Mouse (Mus musculus) midbrain, postnatal 0 days (tissue): ENCODE measurements around the gene Slc50a1. TPM values are rescaled to one million over a fixed set of nuclear protein-coding genes. Genes with fewer than 3 reads are reported as not detected.

ENCODE experiments used
- ATAC-seq: fragments of 200-750 bp; cut with Nextera tagmentation; 2 replicates; pipeline ENCODE4 v1.8.0; 2017; ENCODE audit warnings: moderate number of reproducible peaks, mild to moderate bottlenecking, moderate TSS enrichment, moderate library complexity; ENCODE audit not compliant: low FRiP score
- DNase-seq: peaks from one replicate; pipeline ENCODE4 v3.0.0-alpha.2; 2015; ENCODE audit warnings: low spot score
- H3K27ac ChIP-seq: fragments of 300-500 bp; sonication (generic); 2 replicates; pipeline ENCODE4 v1.5.1; 2014; ENCODE audit warnings: low read depth, mild to moderate bottlenecking, low read length, mixed read lengths
- H3K27me3 ChIP-seq: fragments of 300-500 bp; sonication (generic); 2 replicates; pipeline ENCODE4 v1.6.1; 2014; ENCODE audit warnings: low read length, control low read depth, mixed read lengths; ENCODE audit not compliant: insufficient read depth
- H3K36me3 ChIP-seq: fragments of 300-500 bp; sonication (generic); 2 replicates; pipeline ENCODE4 v1.6.1; 2014; ENCODE audit warnings: low read length, control low read depth, mixed read lengths; ENCODE audit not compliant: insufficient read depth
- H3K4me1 ChIP-seq: fragments of 300-500 bp; sonication (generic); 2 replicates; pipeline ENCODE4 v1.6.1; 2014; ENCODE audit warnings: mild to moderate bottlenecking, control low read depth, antibody characterized with exemption, low read length, mixed read lengths; ENCODE audit not compliant: insufficient read depth
- H3K4me2 ChIP-seq: fragments of 300-500 bp; sonication (generic); 2 replicates; pipeline ENCODE4 v1.6.1; 2014; ENCODE audit warnings: low read depth, mild to moderate bottlenecking, low read length, mixed read lengths; ENCODE audit not compliant: poor library complexity, severe bottlenecking
- H3K4me3 ChIP-seq: fragments of 300-500 bp; sonication (generic); 2 replicates; pipeline ENCODE4 v1.5.1; 2014; ENCODE audit warnings: low read depth, mild to moderate bottlenecking, low read length, moderate library complexity
- H3K9ac ChIP-seq: fragments of 300-500 bp; sonication (generic); replicated peaks from 2 replicates; pipeline ENCODE4 v1.6.1; 2014; ENCODE audit warnings: mild to moderate bottlenecking, low read length, moderate library complexity, mixed read lengths; ENCODE audit not compliant: poor library complexity, severe bottlenecking
- H3K9me3 ChIP-seq: fragments of 300-500 bp; sonication (generic); 2 replicates; pipeline ENCODE4 v1.6.1; 2016; ENCODE audit warnings: low read length, control low read depth
- CTCF ChIP-seq: IDR thresholded peaks from 2 replicates; pipeline ENCODE4 v1.5.1; 2016; ENCODE audit warnings: antibody characterized with exemption, mild to moderate bottlenecking
- WGBS: fragments of 180-500 bp; shearing (Covaris S2); extraction: QIAGEN DNeasy Blood & Tissue Kit; methylation state at CpG from one replicate; pipeline ENCODE4 v1.1.7; 2014; 5-methylcytosine and 5-hydroxymethylcytosine counted together
- polyA plus RNA-seq: library from polyadenylated mRNA; unstranded; fragments of >200 nt; fragmentation: Nextera tagmentation; extraction: Ambion mirVana; gene quantifications from 2 replicates; pipeline ENCODE4 v1.2.1, GENCODE M21; 2015
- total RNA-seq: library from RNA; depleted of rRNA; stranded (reverse); fragments of >200 nt; gene quantifications from 2 replicates; pipeline ENCODE4 v1.2.3, GENCODE M21; 2014

Slc50a1 gene
- total and polyA plus RNA-seq, 2 experiments from 2014 or later = 32.0 to 42.4 TPM

DNA sequence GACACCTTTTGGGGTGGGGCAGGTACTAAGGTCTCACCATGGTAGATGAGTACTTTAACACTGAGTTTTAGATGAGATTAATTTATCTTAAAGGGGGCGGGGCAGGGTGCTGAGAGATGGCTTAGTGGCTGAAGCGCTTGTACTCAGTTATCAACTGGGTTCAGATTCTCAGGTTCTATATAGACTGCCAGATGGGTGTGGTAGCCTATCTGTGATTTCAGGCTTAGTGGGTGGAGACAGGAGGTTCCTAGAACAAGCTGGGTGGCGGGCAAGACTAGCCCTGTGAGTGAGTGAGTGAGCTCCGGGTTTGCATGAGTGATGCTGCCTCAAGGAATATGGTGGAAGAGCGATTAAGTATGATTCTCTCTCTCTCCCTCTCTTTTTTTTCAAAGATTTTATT lies 15.4 kb downstream of the Slc50a1 start:
- no peak overlapping the region for H3K4me3 ChIP-seq
- H3K36me3 ChIP-seq = no peaks in the 10 kb centered on the region
- DNase-seq = no peak
- no peak overlapping the region for H3K9ac ChIP-seq
- WGBS = 90% methylated on average over 5 of the region's 5 CpGs
- no peaks in the 10 kb centered on the region for H3K9me3 ChIP-seq
- no peaks in the 10 kb centered on the region for H3K27me3 ChIP-seq
- no peak for TF ChIP-seq CTCF
- H3K27ac ChIP-seq = no peak overlapping the region
- ATAC-seq = no peak
- H3K4me1 ChIP-seq = no peaks in the 10 kb centered on the region
- no peak overlapping the region for H3K4me2 ChIP-seq

DNA sequence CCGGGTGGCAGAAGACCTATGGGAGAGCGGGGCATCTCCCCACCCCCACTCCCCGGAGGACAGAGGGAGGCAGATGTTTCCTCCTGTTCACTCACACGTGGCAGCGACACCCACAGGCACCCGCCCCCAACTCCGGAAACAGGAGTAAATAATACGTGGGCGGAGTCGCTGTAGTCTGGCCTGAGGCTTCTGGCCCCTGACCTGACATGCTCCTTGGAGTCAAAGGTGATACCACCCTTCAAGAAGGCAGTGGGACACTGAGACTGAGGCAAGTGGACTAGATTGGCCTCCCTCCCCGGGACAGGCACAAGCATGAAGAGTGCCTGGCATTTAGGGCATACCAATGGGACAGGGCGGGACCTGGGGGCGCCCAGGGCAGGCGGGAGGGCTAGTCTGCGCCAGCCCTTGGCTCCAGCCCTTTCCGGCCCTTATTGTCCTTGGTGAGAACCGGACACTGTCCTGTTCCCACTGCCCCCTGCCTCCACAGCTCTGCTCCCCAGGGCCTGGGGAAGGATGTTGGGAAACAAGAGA lies 18.9 kb downstream of the Slc50a1 start:
- no peak for ATAC-seq
- no peak overlapping the region for H3K27ac ChIP-seq
- no peaks in the 10 kb centered on the region for H3K27me3 ChIP-seq
- 7% methylated on average over 17 of the region's 17 CpGs for WGBS
- peak overlapping the region; percentile 1; the same call in 1 of the 2 replicates for H3K4me3 ChIP-seq
- H3K36me3 ChIP-seq = peaks cover 5% of the 10 kb centered on the region; the same call in 1 of the 2 replicates
- no peak for DNase-seq
- no peak for TF ChIP-seq CTCF
- H3K4me1 ChIP-seq = peaks cover 7% of the 10 kb centered on the region; the same call in 1 of the 2 replicates
- H3K9me3 ChIP-seq = no peaks in the 10 kb centered on the region
- no peak overlapping the region for H3K9ac ChIP-seq
- peak overlapping the region; percentile 21 for H3K4me2 ChIP-seq

- no peak overlapping the region for H3K9ac ChIP-seq
- H3K9me3 ChIP-seq = no peaks in the 10 kb centered on the region
- H3K27ac ChIP-seq = no peak overlapping the region
- peaks cover 5% of the 10 kb centered on the region; the same call in 1 of the 2 replicates for H3K36me3 ChIP-seq
- DNase-seq (peak; percentile 69), ATAC-seq (no peak)
- H3K4me2 ChIP-seq = no peak overlapping the region
- H3K4me1 ChIP-seq = peaks cover 7% of the 10 kb centered on the region; the same call in 1 of the 2 replicates
- peak; percentile 76 for TF ChIP-seq CTCF
- H3K27me3 ChIP-seq = no peaks in the 10 kb centered on the region
- no peak overlapping the region for H3K4me3 ChIP-seq
- WGBS = 24% methylated on average over 7 of the region's 7 CpGs
These were observed 19.8 kb downstream of the Slc50a1 start for GRCm38 (mm10) chr3:89250435-89251040.

GRCm38 (mm10) chr3:89247466-89247865 lies 22.9 kb downstream of the Slc50a1 start:
- Histone ChIP-seq H3K36me3 (peaks cover 6% of the 10 kb centered on the region; the same call in 1 of the 2 replicates), H3K9me3 (no peaks in the 10 kb centered on the region), H3K4me1 (peaks cover 12% of the 10 kb centered on the region; the same call in 1 of the 2 replicates), H3K27me3 (no peaks in the 10 kb centered on the region), H3K4me3 (no peak overlapping the region), H3K27ac (no peak overlapping the region), H3K9ac (no peak overlapping the region), H3K4me2 (peak overlapping the region; percentile 92)
- TF ChIP-seq CTCF = no peak
- no peak for DNase-seq
- 90% methylated on average over 4 of the region's 4 CpGs for WGBS
- no peak for ATAC-seq

GRCm38 (mm10) chr3:89246261-89247100 lies 23.9 kb downstream of the Slc50a1 start, which contains the start of gene Trim46:
Gene Trim46, minus strand, starts transcription at chr3:89246309.
- Histone ChIP-seq H3K9me3 (no peaks in the 10 kb centered on the region), H3K36me3 (peaks cover 16% of the 10 kb centered on the region), H3K27me3 (no peaks in the 10 kb centered on the region), H3K4me3 (peak within 1 kb of the TSS; percentile 70), H3K4me1 (peaks cover 12% of the 10 kb centered on the region; the same call in 1 of the 2 replicates), H3K27ac (peak within 1 kb of the TSS; percentile 97), H3K4me2 (peak within 1 kb of the TSS; percentile 92), H3K9ac (peak within 1 kb of the TSS; percentile 93)
- WGBS = 1% methylated on average over 41 of the region's 42 CpGs
- ATAC-seq (peak; percentile 68), DNase-seq (peak; percentile 95)
- TF ChIP-seq CTCF = peak; percentile 99
